Mouse (Mus musculus) heart, postnatal 0 days (tissue): Measurements from ENCODE around the gene Tmem136. TPM values are rescaled to one million over a fixed set of nuclear protein-coding genes. Genes with fewer than 3 reads are reported as not detected.

ENCODE experiments used
- ATAC-seq: fragments of 200-750 bp; cut with Nextera tagmentation; 2 replicates; pipeline ENCODE4 v1.8.0; 2017; ENCODE audit warnings: low read depth, moderate number of reproducible peaks, moderate library complexity; ENCODE audit not compliant: insufficient read depth
- DNase-seq: peaks from one replicate; pipeline ENCODE4 v3.0.0-alpha.2; 2016; ENCODE audit warnings: low spot score
- H3K27ac ChIP-seq: fragments of 300-500 bp; sonication (generic); 2 replicates; pipeline ENCODE4 v1.5.1; 2014; ENCODE audit warnings: low read depth, mild to moderate bottlenecking
- H3K27me3 ChIP-seq: fragments of 300-500 bp; sonication (generic); 2 replicates; pipeline ENCODE4 v1.6.1; 2014; ENCODE audit warnings: low read length, mixed read lengths; ENCODE audit not compliant: control insufficient read depth, insufficient read depth
- H3K36me3 ChIP-seq: fragments of 300-500 bp; sonication (generic); replicated peaks from 2 replicates; pipeline ENCODE4 v1.6.1; 2014; ENCODE audit warnings: low read length, mixed read lengths; ENCODE audit not compliant: control insufficient read depth, insufficient read depth
- H3K4me1 ChIP-seq: fragments of 300-500 bp; sonication (generic); 2 replicates; pipeline ENCODE4 v1.6.1; 2014; ENCODE audit warnings: antibody characterized with exemption; ENCODE audit not compliant: control insufficient read depth, insufficient read depth
- H3K4me2 ChIP-seq: fragments of 300-500 bp; sonication (generic); 2 replicates; pipeline ENCODE4 v1.6.1; 2014; ENCODE audit warnings: low read depth, mild to moderate bottlenecking, low read length, moderate library complexity
- H3K4me3 ChIP-seq: fragments of 300-500 bp; sonication (generic); 2 replicates; pipeline ENCODE4 v1.5.1; 2014; ENCODE audit warnings: low read depth, low read length
- H3K9ac ChIP-seq: fragments of 300-500 bp; sonication (generic); replicated peaks from 2 replicates; pipeline ENCODE4 v1.6.1; 2014; ENCODE audit warnings: low read depth, low read length, mixed read lengths
- H3K9me3 ChIP-seq: fragments of 300-500 bp; sonication (generic); replicated peaks from 2 replicates; pipeline ENCODE4 v1.6.1; 2016; ENCODE audit warnings: low read length; ENCODE audit not compliant: control insufficient read depth
- CTCF ChIP-seq: IDR thresholded peaks from 2 replicates; pipeline ENCODE4 v1.5.1; 2016; ENCODE audit warnings: antibody characterized with exemption, control low read depth, low read depth
- EP300 ChIP-seq: IDR thresholded peaks from 2 replicates; pipeline ENCODE4 v1.6.1; 2016; ENCODE audit warnings: antibody characterized with exemption, low read depth
- WGBS: fragments of 180-500 bp; shearing (Covaris S2); extraction: QIAGEN DNeasy Blood & Tissue Kit; methylation state at CpG from one replicate; pipeline ENCODE4 v1.1.7; 2014; 5-methylcytosine and 5-hydroxymethylcytosine counted together
- polyA plus RNA-seq: library from polyadenylated mRNA; unstranded; fragments of >200 nt; fragmentation: Nextera tagmentation; extraction: Ambion mirVana; gene quantifications from 2 replicates; pipeline ENCODE4 v1.2.1, GENCODE M21; 2015
- total RNA-seq: library from RNA; depleted of rRNA; stranded (reverse); fragments of >200 nt; gene quantifications from 2 replicates; pipeline ENCODE4 v1.2.3, GENCODE M21; 2014; ENCODE audit warnings: low replicate concordance

Gene Tmem136
- total and polyA plus RNA-seq, 2 experiments from 2014 or later: 5.5 to 8.0 TPM

GRCm38 (mm10) chr9:43071741-43072140, 44.6 kb downstream of the Tmem136 start:
- Histone ChIP-seq H3K4me2 (no peak overlapping the region), H3K9ac (no peak overlapping the region), H3K9me3 (no peaks in the 10 kb centered on the region), H3K27ac (no peak overlapping the region), H3K4me3 (no peak overlapping the region), H3K36me3 (no peaks in the 10 kb centered on the region), H3K27me3 (no peaks in the 10 kb centered on the region), H3K4me1 (peaks cover 26% of the 10 kb centered on the region)
- 49% methylated on average over 2 of the region's 2 CpGs for WGBS
- ATAC-seq (no peak), DNase-seq (no peak)
- TF ChIP-seq EP300 (no peak), CTCF (no peak)

GRCm38 (mm10) chr9:43071176-43071575, 45.2 kb downstream of the Tmem136 start:
- 48% methylated on average over 4 of the region's 4 CpGs for WGBS
- DNase-seq (no peak), ATAC-seq (no peak)
- TF ChIP-seq EP300 (no peak), CTCF (no peak)
- Histone ChIP-seq H3K27ac (no peak overlapping the region), H3K36me3 (no peaks in the 10 kb centered on the region), H3K27me3 (no peaks in the 10 kb centered on the region), H3K4me2 (no peak overlapping the region), H3K4me3 (no peak overlapping the region), H3K4me1 (peaks cover 26% of the 10 kb centered on the region), H3K9ac (no peak overlapping the region), H3K9me3 (no peaks in the 10 kb centered on the region)

GRCm38 (mm10) chr9:43070566-43070965, 45.8 kb downstream of the Tmem136 start:
- H3K36me3 ChIP-seq: no peaks in the 10 kb centered on the region
- H3K27ac ChIP-seq: no peak overlapping the region
- 70% methylated on average over 4 of the region's 4 CpGs for WGBS
- ATAC-seq (no peak), DNase-seq (no peak)
- no peaks in the 10 kb centered on the region for H3K27me3 ChIP-seq
- no peak overlapping the region for H3K9ac ChIP-seq
- no peaks in the 10 kb centered on the region for H3K9me3 ChIP-seq
- no peak overlapping the region for H3K4me3 ChIP-seq
- no peak overlapping the region for H3K4me2 ChIP-seq
- TF ChIP-seq CTCF: no peak
- peaks cover 26% of the 10 kb centered on the region for H3K4me1 ChIP-seq

- TF ChIP-seq EP300: no peak
- no peak for TF ChIP-seq CTCF
- H3K27me3 ChIP-seq: no peaks in the 10 kb centered on the region
- no peak for ATAC-seq
- H3K4me3 ChIP-seq: no peak overlapping the region
- peaks cover 26% of the 10 kb centered on the region for H3K4me1 ChIP-seq
- H3K27ac ChIP-seq: no peak overlapping the region
- H3K9ac ChIP-seq: no peak overlapping the region
- WGBS: 64% methylated on average over 2 of the region's 2 CpGs
- DNase-seq: no peak
- no peaks in the 10 kb centered on the region for H3K36me3 ChIP-seq
- H3K4me2 ChIP-seq: no peak overlapping the region
- no peaks in the 10 kb centered on the region for H3K9me3 ChIP-seq
These were observed 46.2 kb downstream of the Tmem136 start for GRCm38 (mm10) chr9:43070153-43070552.

- Histone ChIP-seq H3K27ac (no peak overlapping the region), H3K36me3 (no peaks in the 10 kb centered on the region), H3K27me3 (no peaks in the 10 kb centered on the region), H3K4me2 (no peak overlapping the region), H3K9ac (no peak overlapping the region), H3K9me3 (no peaks in the 10 kb centered on the region), H3K4me3 (no peak overlapping the region), H3K4me1 (peaks cover 23% of the 10 kb centered on the region; the same call in 1 of the 2 replicates)
- TF ChIP-seq EP300: no peak
- TF ChIP-seq CTCF: no peak
- DNase-seq (no peak), ATAC-seq (no peak)
- WGBS: 66% methylated on average over 3 of the region's 3 CpGs
These were observed 48.5 kb downstream of the Tmem136 start for GRCm38 (mm10) chr9:43067896-43068295.

GRCm38 (mm10) chr9:43065231-43065630, 51.1 kb downstream of the Tmem136 start:
- H3K27ac ChIP-seq: no peak overlapping the region
- ATAC-seq: no peak
- no peak overlapping the region for H3K4me2 ChIP-seq
- no peaks in the 10 kb centered on the region for H3K27me3 ChIP-seq
- DNase-seq: no peak
- 76% methylated on average over 4 of the region's 4 CpGs for WGBS
- no peak overlapping the region for H3K4me3 ChIP-seq
- peaks cover 13% of the 10 kb centered on the region; the same call in 1 of the 2 replicates for H3K4me1 ChIP-seq
- H3K9me3 ChIP-seq: no peaks in the 10 kb centered on the region
- no peak for TF ChIP-seq CTCF
- no peak for TF ChIP-seq EP300
- H3K36me3 ChIP-seq: no peaks in the 10 kb centered on the region
- no peak overlapping the region for H3K9ac ChIP-seq
